Mouse (Mus musculus) embryo, embryonic 11 days (tissue): Measurements from ENCODE around the gene Arl8b.

Experiments used
- DNase-seq: peaks from one replicate; pipeline ENCODE4 v3.0.0-alpha.2; 2015

The Arl8b gene

GRCm38 (mm10) chr6:108785551-108785950 lies 2.7 kb downstream of the Arl8b start:
- no peak for DNase-seq

- no peak for DNase-seq
Observed at GRCm38 (mm10) chr6:108791498-108791897, 8.6 kb downstream of the Arl8b start.

- no peak for DNase-seq
Observed at GRCm38 (mm10) chr6:108795912-108796311, 13.0 kb downstream of the Arl8b start.

GRCm38 (mm10) chr6:108796706-108797105 lies 13.8 kb downstream of the Arl8b start:
- DNase-seq = peak; percentile 12

- no peak for DNase-seq
Observed at GRCm38 (mm10) chr6:108805194-108805593, 22.3 kb downstream of the Arl8b start.

- DNase-seq = no peak
Observed at GRCm38 (mm10) chr6:108805871-108806270, 23.0 kb downstream of the Arl8b start.

- no peak for DNase-seq
Observed at GRCm38 (mm10) chr6:108807446-108807845, 24.5 kb downstream of the Arl8b start.

- no peak for DNase-seq
Observed at GRCm38 (mm10) chr6:108808786-108809185, 25.9 kb downstream of the Arl8b start.

- DNase-seq = no peak
Observed at GRCm38 (mm10) chr6:108810237-108810636, 27.3 kb downstream of the Arl8b start.

GRCm38 (mm10) chr6:108812134-108812533 lies 29.2 kb downstream of the Arl8b start:
- no peak for DNase-seq

GRCm38 (mm10) chr6:108817510-108817909 lies 34.6 kb downstream of the Arl8b start:
- DNase-seq = no peak

- no peak for DNase-seq
Observed at GRCm38 (mm10) chr6:108824816-108825545, 42.1 kb downstream of the Arl8b start.

GRCm38 (mm10) chr6:108826070-108826469 lies 43.2 kb downstream of the Arl8b start:
- no peak for DNase-seq

- DNase-seq = no peak
Observed at GRCm38 (mm10) chr6:108827336-108827920, 44.5 kb downstream of the Arl8b start.

GRCm38 (mm10) chr6:108828234-108828868 lies 45.5 kb downstream of the Arl8b start, which contains the start of gene Edem1:
Gene Edem1, plus strand, starts transcription at chr6:108828641.
- DNase-seq = peak; percentile 99

GRCm38 (mm10) chr6:108828872-108829271 lies 46.0 kb downstream of the Arl8b start:
- peak; percentile 64 for DNase-seq

GRCm38 (mm10) chr6:108829386-108830370 lies 46.8 kb downstream of the Arl8b start:
- peak; percentile 28 for DNase-seq

- DNase-seq = no peak
Observed at GRCm38 (mm10) chr6:108832170-108832569, 49.3 kb downstream of the Arl8b start.

- DNase-seq = no peak
Observed at GRCm38 (mm10) chr6:108832989-108833388, 50.1 kb downstream of the Arl8b start.

- no peak for DNase-seq
Observed at GRCm38 (mm10) chr6:108833963-108834697, 51.2 kb downstream of the Arl8b start.

- DNase-seq = no peak
Observed at GRCm38 (mm10) chr6:108835765-108836691, 53.1 kb downstream of the Arl8b start.
